Mouse (Mus musculus) cerebral cortex, adult 2 months (tissue): ENCODE results near the gene Tbp.

Experiments used
- WGBS: fragments of 180-500 bp; shearing (Covaris S2); methylation state at CpG from one replicate; pipeline ENCODE4 v1.1.7; 2018; 5-methylcytosine and 5-hydroxymethylcytosine counted together

Gene Tbp

DNA sequence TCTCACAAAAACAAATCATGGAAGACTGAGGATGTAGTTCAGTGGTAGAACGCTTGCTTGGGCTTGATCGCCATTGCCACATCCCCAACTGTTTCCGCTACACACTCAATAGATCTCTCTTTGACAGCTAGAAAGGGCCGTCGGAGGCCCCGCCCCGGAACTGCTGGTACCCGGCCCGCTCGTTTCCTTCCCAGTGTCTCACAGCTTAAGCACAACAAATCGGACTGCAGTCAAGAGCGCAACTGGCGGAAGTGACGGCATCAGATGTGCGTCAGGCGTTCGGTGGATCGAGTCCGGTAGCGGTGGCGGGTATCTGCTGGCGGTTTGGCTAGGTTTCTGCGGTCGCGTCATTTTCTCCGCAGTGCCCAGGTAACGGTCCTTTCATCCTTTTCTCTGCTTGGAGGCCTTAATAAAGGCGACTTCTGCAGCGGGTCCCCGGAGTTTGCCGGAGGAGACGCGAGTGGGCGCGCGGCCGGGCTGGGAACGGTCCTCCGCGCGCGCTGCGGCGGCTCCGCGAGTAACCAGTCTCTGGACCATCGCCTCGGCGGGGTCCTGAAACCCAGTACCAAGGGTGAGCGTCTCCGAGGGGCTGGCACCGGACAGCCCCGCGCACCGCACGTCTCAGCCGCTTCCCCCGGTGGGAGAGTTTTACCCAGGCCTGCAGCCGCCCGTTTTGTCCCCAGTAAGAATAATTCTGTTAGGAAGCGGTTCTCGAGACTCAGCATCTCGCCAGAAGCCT lies at the start of gene Tbp, which contains the start of gene Psmb1:
Tbp (plus strand) TSS at position 233 of the 739 bp plus-strand sequence.
Psmb1 (minus strand) TSS at position 96 of the 739 bp plus-strand sequence.
- WGBS, result under 1% methylated on average over 63 of the region's 63 CpGs

DNA sequence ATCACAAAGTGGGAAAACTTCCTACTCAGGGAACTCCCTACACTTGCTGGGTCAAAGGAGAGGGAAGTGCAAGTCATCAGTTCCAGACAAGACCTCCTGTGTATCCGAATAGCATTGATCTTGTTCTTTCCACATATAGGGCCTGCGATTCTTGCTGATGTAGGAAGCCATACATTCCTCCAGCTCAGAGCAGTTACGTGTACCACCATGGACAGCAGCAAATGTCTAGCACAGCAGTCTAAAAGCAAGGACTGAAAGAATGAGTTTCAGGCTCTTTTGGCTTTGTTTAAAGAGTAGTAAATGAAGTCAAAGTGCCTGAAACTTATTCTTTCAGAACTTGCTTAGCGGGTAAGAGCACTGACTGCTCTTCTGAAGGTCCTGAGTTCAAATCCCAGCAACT lies 44.5 kb upstream of the Tbp start:
- WGBS, result 83% methylated on average over 4 of the region's 4 CpGs

- WGBS, result 93% methylated on average over 2 of the region's 2 CpGs
These were observed 43.1 kb upstream of the Tbp start for GRCm38 (mm10) chr17:15456595-15456994.

- WGBS, result 57% methylated on average over 4 of the region's 4 CpGs
These were observed 39.9 kb upstream of the Tbp start for GRCm38 (mm10) chr17:15459761-15460160.

- 70% methylated on average over 6 of the region's 6 CpGs for WGBS
These were observed 37.7 kb upstream of the Tbp start for GRCm38 (mm10) chr17:15461921-15462495.

- 17% methylated on average over 5 of the region's 5 CpGs for WGBS
These were observed 32.0 kb upstream of the Tbp start for GRCm38 (mm10) chr17:15467669-15468068.

GRCm38 (mm10) chr17:15472671-15473070 lies 27.0 kb upstream of the Tbp start:
- WGBS, result 82% methylated on average over 4 of the region's 4 CpGs

DNA sequence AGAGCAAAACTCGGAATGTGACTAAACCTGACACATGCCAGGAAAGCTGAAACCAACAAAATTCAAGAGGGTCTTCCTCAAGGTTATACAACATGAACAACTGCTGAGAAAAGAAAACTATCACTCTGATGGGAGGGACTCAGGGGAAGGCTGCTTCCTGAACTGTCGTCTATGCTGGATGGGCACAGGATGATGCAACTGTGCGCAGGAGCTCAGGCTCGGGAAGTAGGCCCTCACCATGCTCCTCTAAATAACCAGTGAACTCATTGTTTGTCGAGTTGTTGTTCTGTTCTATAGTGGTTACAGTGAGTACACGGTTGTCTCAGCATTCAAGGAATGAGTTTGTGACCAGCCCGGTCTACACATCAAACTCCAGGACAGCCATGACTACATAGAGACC lies 9.1 kb upstream of the Tbp start:
- 78% methylated on average over 7 of the region's 7 CpGs for WGBS

GRCm38 (mm10) chr17:15497882-15498752 lies 1.6 kb upstream of the Tbp start:
- WGBS, result under 1% methylated on average over 50 of the region's 50 CpGs

- 27% methylated on average over 7 of the region's 7 CpGs for WGBS
These were observed 955 bp upstream of the Tbp start for GRCm38 (mm10) chr17:15498753-15499113.

GRCm38 (mm10) chr17:15510694-15511093 lies 11.0 kb downstream of the Tbp start:
- 65% methylated on average over 2 of the region's 2 CpGs for WGBS

DNA sequence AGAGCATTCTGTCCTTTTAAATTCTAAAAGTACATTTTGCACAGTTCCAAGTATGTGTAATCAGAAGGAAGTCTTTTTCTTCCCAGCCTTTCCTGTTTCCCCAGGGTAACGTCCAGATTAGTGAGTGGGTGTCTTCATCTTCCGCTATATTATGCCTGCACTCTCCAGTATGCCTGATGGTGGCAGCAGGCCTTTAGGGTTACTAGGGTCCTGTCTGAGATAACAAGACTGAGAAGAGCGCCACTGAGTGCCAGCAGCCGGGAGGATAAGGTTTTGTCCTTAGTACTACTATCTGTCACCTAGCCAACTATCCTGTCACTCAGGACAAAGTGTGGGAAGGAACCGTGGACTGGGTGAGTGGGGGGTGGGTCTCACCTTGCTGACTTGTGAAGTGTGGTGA lies 18.1 kb downstream of the Tbp start:
- WGBS, result 49% methylated on average over 5 of the region's 5 CpGs

DNA sequence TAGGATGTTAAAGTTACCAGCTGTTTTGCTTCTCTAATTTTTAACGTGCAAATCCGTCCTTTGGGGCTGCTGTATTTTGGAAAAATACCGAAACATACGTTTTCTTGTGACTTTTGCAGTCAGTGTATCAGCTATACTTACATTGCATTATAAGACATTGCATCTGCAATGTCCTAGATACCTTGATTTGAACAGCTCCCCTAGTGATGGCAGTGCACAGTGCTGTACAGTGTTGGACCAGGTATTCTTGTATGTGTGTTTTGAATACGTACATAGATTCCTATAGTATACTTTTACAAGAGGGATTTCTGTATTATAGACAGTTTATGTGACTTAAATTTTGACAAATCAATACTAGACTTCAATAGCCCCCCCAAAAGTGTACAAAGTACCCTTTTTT lies 18.5 kb downstream of the Tbp start:
- WGBS, result 76% methylated on average over 5 of the region's 5 CpGs

GRCm38 (mm10) chr17:15518766-15519165 lies 19.1 kb downstream of the Tbp start:
- 87% methylated on average over 1 of the region's 1 CpGs for WGBS

GRCm38 (mm10) chr17:15526304-15526703 lies 26.6 kb downstream of the Tbp start:
- 13% methylated on average over 10 of the region's 10 CpGs for WGBS

- WGBS, result under 1% methylated on average over 51 of the region's 55 CpGs
These were observed 27.5 kb downstream of the Tbp start, which contains the start of gene Pdcd2 for GRCm38 (mm10) chr17:15526986-15527810. Gene Pdcd2, minus strand, starts transcription at chr17:15527301.

DNA sequence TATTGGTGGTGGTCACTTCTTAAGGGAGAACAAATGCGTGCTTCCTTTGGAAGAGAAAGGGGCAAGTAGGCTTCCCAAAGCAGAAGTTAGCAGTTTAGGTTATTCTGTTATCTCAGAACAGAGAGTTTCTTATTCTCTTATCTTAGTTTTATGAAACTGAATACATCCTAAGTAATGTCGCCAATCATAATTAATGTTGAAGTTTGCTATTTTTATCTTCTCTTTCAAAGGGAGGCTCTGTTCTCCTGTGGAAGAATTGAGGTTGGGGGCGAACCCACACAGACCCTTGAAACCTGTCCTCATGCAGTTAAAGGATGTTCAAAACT lies 28.1 kb downstream of the Tbp start:
- WGBS, result 45% methylated on average over 3 of the region's 3 CpGs

- 80% methylated on average over 2 of the region's 2 CpGs for WGBS
These were observed 29.2 kb downstream of the Tbp start for GRCm38 (mm10) chr17:15528887-15529286.

DNA sequence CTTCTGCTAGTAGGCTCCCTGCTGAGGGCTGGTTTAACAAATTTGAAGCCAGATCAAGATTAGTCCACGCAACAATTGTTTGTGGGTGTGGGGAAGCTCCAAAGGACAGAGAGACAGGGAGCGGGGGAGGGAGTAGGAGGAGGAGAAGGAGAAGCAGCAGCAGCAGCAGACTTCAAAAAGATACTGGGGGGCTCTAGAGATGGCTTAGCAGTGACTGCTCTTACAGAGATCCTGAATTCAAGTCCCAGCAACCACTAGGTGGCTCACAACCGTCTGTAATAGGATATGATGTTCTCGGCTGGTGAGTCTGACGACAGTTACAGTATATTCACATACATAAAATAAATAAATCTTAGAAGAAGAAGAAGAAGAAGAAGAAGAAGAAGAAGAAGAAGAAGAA lies 30.5 kb downstream of the Tbp start:
- WGBS, result 5% methylated on average over 5 of the region's 5 CpGs

DNA sequence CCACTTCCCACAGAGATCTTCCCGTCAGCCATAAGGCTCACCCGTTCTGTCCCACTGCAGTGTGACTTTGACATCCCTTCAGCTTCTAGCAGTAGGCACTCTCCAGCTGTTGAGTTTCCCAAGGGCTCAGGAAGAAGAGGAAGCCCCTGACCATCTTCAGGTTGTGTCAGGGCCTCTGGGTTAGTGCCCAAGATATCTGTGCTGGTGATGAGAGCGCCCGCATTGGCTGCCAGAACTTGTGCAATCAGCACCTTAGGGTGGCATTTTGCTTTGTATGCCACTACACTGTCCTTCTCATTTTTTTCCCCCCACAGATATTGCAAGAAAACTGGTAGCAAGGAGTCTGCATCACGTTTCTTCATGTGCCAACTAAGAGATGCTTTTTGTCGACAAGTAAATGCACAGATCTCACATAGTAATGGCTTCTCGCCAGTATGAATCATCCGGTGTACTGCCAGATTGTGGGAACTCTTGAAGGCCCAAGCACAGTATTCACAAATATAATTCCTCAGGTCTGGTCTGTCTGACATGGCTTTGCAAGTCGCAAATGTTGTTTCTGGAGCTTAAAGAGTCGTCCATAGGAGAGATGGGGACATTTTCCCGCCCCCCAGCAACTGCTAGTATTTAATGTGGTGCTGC lies 35.6 kb downstream of the Tbp start:
- WGBS, result 51% methylated on average over 11 of the region's 11 CpGs

DNA sequence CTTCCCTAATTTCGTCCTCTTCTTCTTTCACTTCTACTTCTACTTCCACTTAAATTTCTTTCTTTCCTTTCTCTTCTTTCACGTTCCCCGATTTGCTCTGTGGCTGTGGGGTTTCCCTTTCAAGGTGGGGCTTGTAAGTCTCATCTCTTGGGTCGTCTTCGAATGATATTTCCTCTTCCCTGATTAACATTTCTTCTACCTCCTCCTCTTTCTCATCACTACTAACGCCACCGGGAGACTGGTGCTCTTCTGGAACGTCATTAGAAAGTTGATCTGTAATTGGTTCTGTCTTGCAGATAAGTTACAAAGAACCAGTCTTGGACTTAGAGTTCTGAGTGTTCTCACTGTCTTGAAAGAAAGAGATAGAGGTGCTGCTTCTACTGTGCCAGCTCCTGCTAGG lies 36.3 kb downstream of the Tbp start:
- WGBS, result 15% methylated on average over 8 of the region's 8 CpGs
